Mouse (Mus musculus): ENCODE data around the gene Papss2.

GRCm38 (mm10) chr19:32641535-32641934, 45.9 kb downstream of the Papss2 start:
- TF ChIP-seq CTCF (IDR thresholded peaks at IDR 0.05; ENCODE audit: low read depth, low read length) (no peak), POLR2A (IDR thresholded peaks at IDR 0.05; ENCODE audit: extremely low read depth, insufficient read depth, low read length) (no peak)

All from liver, adult 2 months (tissue).